Mouse (Mus musculus): ENCODE data around the gene Tent5a. TPM values are rescaled to one million over a fixed set of nuclear protein-coding genes. Genes with fewer than 3 reads are reported as not detected.
A peak's percentile ranks its signal among the peaks of the same experiment; 100 is the strongest.

Tent5a gene
- polyA plus RNA-seq, 1 experiment from 2014 or later: 8.2 TPM

GRCm38 (mm10) chr9:85342892-85343785 is 16.0 kb upstream of the Tent5a start:
- no peak overlapping the region for H3K27ac ChIP-seq (ENCODE audit: low read depth, low read length)
- no peak overlapping the region for H3K9ac ChIP-seq (ENCODE audit: low read depth, low read length)
- no peaks in the 10 kb centered on the region for H3K36me3 ChIP-seq (ENCODE audit: control insufficient read depth, insufficient read depth, low read length)
- no peak overlapping the region for H3K4me3 ChIP-seq (ENCODE audit: low read depth, low read length)
- 58% methylated on average over 8 of the region's 8 CpGs for WGBS (ENCODE audit: insufficient replicate concordance)
- H3K27me3 ChIP-seq (ENCODE audit: control insufficient read depth, insufficient read depth, low read length): no peaks in the 10 kb centered on the region
- H3K4me1 ChIP-seq (ENCODE audit: control insufficient read depth, insufficient read depth, low read length): no peaks in the 10 kb centered on the region
- no peak for ATAC-seq (replicated peaks; ENCODE audit: insufficient number of reproducible peaks, low FRiP score, low TSS enrichment)
- no peak overlapping the region for H3K4me2 ChIP-seq
- no peaks in the 10 kb centered on the region for H3K9me3 ChIP-seq (replicated peaks; ENCODE audit: control insufficient read depth, low read length)

- Histone ChIP-seq H3K4me1 (ENCODE audit: control insufficient read depth, insufficient read depth, low read length) (no peaks in the 10 kb centered on the region), H3K9ac (ENCODE audit: low read depth, low read length) (no peak overlapping the region), H3K27me3 (ENCODE audit: control insufficient read depth, insufficient read depth, low read length) (no peaks in the 10 kb centered on the region), H3K9me3 (replicated peaks; ENCODE audit: control insufficient read depth, low read length) (no peaks in the 10 kb centered on the region), H3K4me2 (no peak overlapping the region), H3K4me3 (ENCODE audit: low read depth, low read length) (no peak overlapping the region), H3K36me3 (ENCODE audit: control insufficient read depth, insufficient read depth, low read length) (no peaks in the 10 kb centered on the region), H3K27ac (ENCODE audit: low read depth, low read length) (no peak overlapping the region)
- ATAC-seq (replicated peaks; ENCODE audit: insufficient number of reproducible peaks, low FRiP score, low TSS enrichment): no peak
- WGBS (ENCODE audit: insufficient replicate concordance): 32% methylated on average over 3 of the region's 3 CpGs
Observed at GRCm38 (mm10) chr9:85340303-85340702, 13.2 kb upstream of the Tent5a start.

- no peak for ATAC-seq (replicated peaks; ENCODE audit: insufficient number of reproducible peaks, low FRiP score, low TSS enrichment)
- Histone ChIP-seq H3K4me2 (no peak overlapping the region), H3K4me1 (ENCODE audit: control insufficient read depth, insufficient read depth, low read length) (no peaks in the 10 kb centered on the region), H3K9ac (ENCODE audit: low read depth, low read length) (no peak overlapping the region), H3K4me3 (ENCODE audit: low read depth, low read length) (no peak overlapping the region), H3K9me3 (replicated peaks; ENCODE audit: control insufficient read depth, low read length) (no peaks in the 10 kb centered on the region), H3K27ac (ENCODE audit: low read depth, low read length) (no peak overlapping the region), H3K36me3 (ENCODE audit: control insufficient read depth, insufficient read depth, low read length) (no peaks in the 10 kb centered on the region), H3K27me3 (ENCODE audit: control insufficient read depth, insufficient read depth, low read length) (no peaks in the 10 kb centered on the region)
- WGBS (ENCODE audit: insufficient replicate concordance): 71% methylated on average over 7 of the region's 7 CpGs
Observed at GRCm38 (mm10) chr9:85336046-85336445, 8.9 kb upstream of the Tent5a start.

- Histone ChIP-seq H3K4me3 (ENCODE audit: low read depth, low read length) (no peak overlapping the region), H3K9me3 (replicated peaks; ENCODE audit: control insufficient read depth, low read length) (no peaks in the 10 kb centered on the region), H3K27me3 (ENCODE audit: control insufficient read depth, insufficient read depth, low read length) (no peaks in the 10 kb centered on the region), H3K27ac (ENCODE audit: low read depth, low read length) (no peak overlapping the region), H3K4me1 (ENCODE audit: control insufficient read depth, insufficient read depth, low read length) (no peaks in the 10 kb centered on the region), H3K4me2 (no peak overlapping the region), H3K36me3 (ENCODE audit: control insufficient read depth, insufficient read depth, low read length) (no peaks in the 10 kb centered on the region), H3K9ac (ENCODE audit: low read depth, low read length) (no peak overlapping the region)
- 67% methylated on average over 2 of the region's 2 CpGs for WGBS (ENCODE audit: insufficient replicate concordance)
- ATAC-seq (replicated peaks; ENCODE audit: insufficient number of reproducible peaks, low FRiP score, low TSS enrichment): no peak
Observed at GRCm38 (mm10) chr9:85331521-85331920, 4.4 kb upstream of the Tent5a start.

GRCm38 (mm10) chr9:85328259-85328658 is 1.1 kb upstream of the Tent5a start:
- peak overlapping the region; percentile 81 for H3K4me3 ChIP-seq (ENCODE audit: low read depth, low read length)
- peak overlapping the region; percentile 88 for H3K27ac ChIP-seq (ENCODE audit: low read depth, low read length)
- WGBS (ENCODE audit: insufficient replicate concordance): 3% methylated on average over 16 of the region's 16 CpGs
- ATAC-seq (replicated peaks; ENCODE audit: insufficient number of reproducible peaks, low FRiP score, low TSS enrichment): no peak; the same call in 1 of the 2 replicates
- H3K9me3 ChIP-seq (replicated peaks; ENCODE audit: control insufficient read depth, low read length): no peaks in the 10 kb centered on the region
- no peaks in the 10 kb centered on the region for H3K27me3 ChIP-seq (ENCODE audit: control insufficient read depth, insufficient read depth, low read length)
- H3K4me2 ChIP-seq: peak overlapping the region; percentile 86
- peak overlapping the region; percentile 77 for H3K9ac ChIP-seq (ENCODE audit: low read depth, low read length)
- peaks cover 7% of the 10 kb centered on the region for H3K4me1 ChIP-seq (ENCODE audit: control insufficient read depth, insufficient read depth, low read length)
- no peaks in the 10 kb centered on the region for H3K36me3 ChIP-seq (ENCODE audit: control insufficient read depth, insufficient read depth, low read length)

GRCm38 (mm10) chr9:85326292-85327241 is 581 bp downstream of the Tent5a start:
- Histone ChIP-seq H3K36me3 (ENCODE audit: control insufficient read depth, insufficient read depth, low read length) (no peaks in the 10 kb centered on the region), H3K9me3 (replicated peaks; ENCODE audit: control insufficient read depth, low read length) (no peaks in the 10 kb centered on the region), H3K27ac (ENCODE audit: low read depth, low read length) (peak overlapping the region; percentile 88), H3K9ac (ENCODE audit: low read depth, low read length) (peak overlapping the region; percentile 77), H3K27me3 (ENCODE audit: control insufficient read depth, insufficient read depth, low read length) (no peaks in the 10 kb centered on the region), H3K4me3 (ENCODE audit: low read depth, low read length) (peak overlapping the region; percentile 81), H3K4me1 (ENCODE audit: control insufficient read depth, insufficient read depth, low read length) (peaks cover 7% of the 10 kb centered on the region), H3K4me2 (peak overlapping the region; percentile 86)
- peak; percentile 36 for ATAC-seq (replicated peaks; ENCODE audit: insufficient number of reproducible peaks, low FRiP score, low TSS enrichment)
- WGBS (ENCODE audit: insufficient replicate concordance): under 1% methylated on average over 87 of the region's 88 CpGs

GRCm38 (mm10) chr9:85325201-85325868 is 1.8 kb downstream of the Tent5a start:
- Histone ChIP-seq H3K4me2 (peak overlapping the region; percentile 86), H3K27me3 (ENCODE audit: control insufficient read depth, insufficient read depth, low read length) (no peaks in the 10 kb centered on the region), H3K9me3 (replicated peaks; ENCODE audit: control insufficient read depth, low read length) (no peaks in the 10 kb centered on the region), H3K4me3 (ENCODE audit: low read depth, low read length) (peak overlapping the region; percentile 81), H3K27ac (ENCODE audit: low read depth, low read length) (peak overlapping the region; percentile 62; the same call in 1 of the 2 replicates), H3K4me1 (ENCODE audit: control insufficient read depth, insufficient read depth, low read length) (peaks cover 7% of the 10 kb centered on the region), H3K36me3 (ENCODE audit: control insufficient read depth, insufficient read depth, low read length) (no peaks in the 10 kb centered on the region), H3K9ac (ENCODE audit: low read depth, low read length) (peak overlapping the region; percentile 77)
- no peak for ATAC-seq (replicated peaks; ENCODE audit: insufficient number of reproducible peaks, low FRiP score, low TSS enrichment)
- 33% methylated on average over 17 of the region's 17 CpGs for WGBS (ENCODE audit: insufficient replicate concordance)
